Mouse (Mus musculus) kidney, adult 2 months (tissue): ENCODE data around the gene Olfr1183. TPM values are rescaled to one million over a fixed set of nuclear protein-coding genes. Genes with fewer than 3 reads are reported as not detected.

ENCODE experiments used
- DNase-seq: peaks from one replicate; pipeline ENCODE4 v3.0.0; 2021
- H3K27ac ChIP-seq: fragments of 200-500 bp; 2 replicates; pipeline ENCODE4 v1.5.1; 2012; ENCODE audit warnings: low read depth, low read length, control low read depth, inconsistent platforms; ENCODE audit not compliant: insufficient read depth
- H3K27me3 ChIP-seq: fragments of 200-500 bp; replicated peaks from 2 replicates; pipeline ENCODE4 v1.6.1; 2012; ENCODE audit warnings: mild to moderate bottlenecking, moderate library complexity, low read length, inconsistent platforms; ENCODE audit not compliant: control insufficient read depth, insufficient read depth
- H3K36me3 ChIP-seq: fragments of 200-500 bp; 2 replicates; pipeline ENCODE4 v1.6.1; 2012; ENCODE audit warnings: mild to moderate bottlenecking, moderate library complexity, low read length, inconsistent platforms; ENCODE audit not compliant: control insufficient read depth, insufficient read depth
- H3K4me1 ChIP-seq: fragments of 200-500 bp; 2 replicates; pipeline ENCODE4 v1.6.1; 2011; ENCODE audit warnings: low read length; ENCODE audit not compliant: control insufficient read depth, insufficient read depth
- H3K4me3 ChIP-seq: fragments of 200-500 bp; 2 replicates; pipeline ENCODE4 v1.5.1; 2011; ENCODE audit warnings: mild to moderate bottlenecking, low read depth, low read length, control low read depth; ENCODE audit not compliant: insufficient read depth
- CTCF ChIP-seq: fragments of 200-500 bp; conservative IDR thresholded peaks from 2 replicates; pipeline ENCODE4 v1.5.1; 2011; ENCODE audit warnings: low read depth, mild to moderate bottlenecking, control low read depth, low read length, moderate library complexity, mixed read lengths; ENCODE audit not compliant: insufficient read depth, insufficient read length
- POLR2A ChIP-seq: fragments of 200-500 bp; IDR thresholded peaks from one replicate; pipeline ENCODE4 v1.6.1; 2011; ENCODE audit warnings: low read depth, low read length, control low read depth
- WGBS: fragments of 180-500 bp; shearing (Covaris S2); methylation state at CpG from one replicate; pipeline ENCODE4 v1.1.7; 2018; 5-methylcytosine and 5-hydroxymethylcytosine counted together
- polyA plus RNA-seq: library from polyadenylated mRNA; depleted of rRNA; stranded (reverse); fragments of >200 nt; gene quantifications from 2 replicates; pipeline ENCODE4 v1.2.3, GENCODE M21; 2012; rRNA removed

Gene Olfr1183
- polyA plus RNA-seq, 1 experiment: not detected

DNA sequence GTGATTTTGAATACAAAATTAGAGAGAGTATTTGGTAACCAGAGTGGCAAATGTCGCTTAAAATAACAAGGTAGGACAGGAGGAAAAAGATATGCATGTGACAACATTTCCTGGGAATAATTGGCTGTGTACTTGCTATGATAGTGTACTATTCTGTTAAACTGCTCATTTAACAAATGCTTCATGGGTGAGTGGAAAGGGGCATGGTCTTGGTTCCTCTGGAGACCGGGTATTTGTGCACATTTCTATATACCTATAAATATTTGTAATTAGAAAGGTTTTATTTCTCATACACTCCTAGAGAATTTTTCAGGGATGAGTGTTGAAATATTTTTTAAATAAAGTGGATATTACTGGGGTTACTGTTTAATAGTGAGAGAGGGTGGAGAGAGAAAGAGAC lies 63.6 kb downstream of the Olfr1183 start, which contains the start of gene Olfr1186:
Olfr1186 (plus strand) TSS at position 301 of the 400 bp plus-strand sequence.
- no peak within 1 kb of the TSS for H3K4me3 ChIP-seq
- WGBS: 68% methylated on average over 2 of the region's 2 CpGs
- DNase-seq: no peak
- TF ChIP-seq CTCF (no peak), POLR2A (no peak)
- H3K4me1 ChIP-seq: no peaks in the 10 kb centered on the region
- H3K27me3 ChIP-seq: no peaks in the 10 kb centered on the region
- no peak within 1 kb of the TSS for H3K27ac ChIP-seq
- no peaks in the 10 kb centered on the region for H3K36me3 ChIP-seq

Other genes starting within 250 kb of the Olfr1183 start
- not detected in 2 replicates for gene Olfr1170, start 226.5 kb upstream of the Olfr1183 start, polyA plus RNA-seq
- not detected in 2 replicates for gene Olfr1173, start 175.0 kb upstream of the Olfr1183 start, polyA plus RNA-seq
- not detected in 2 replicates for gene Olfr1174-ps, start 139.7 kb upstream of the Olfr1183 start, polyA plus RNA-seq
- gene Olfr1175-ps, start 127.7 kb upstream of the Olfr1183 start, polyA plus RNA-seq: not detected in 2 replicates
- gene Olfr1176, start 118.1 kb upstream of the Olfr1183 start, polyA plus RNA-seq: not detected in 2 replicates
- not detected in 2 replicates for gene Olfr1177-ps, start 108.4 kb upstream of the Olfr1183 start, polyA plus RNA-seq
- gene Olfr1178, start 67.8 kb upstream of the Olfr1183 start, polyA plus RNA-seq: not detected in 2 replicates
- gene Olfr1179, start 48.4 kb upstream of the Olfr1183 start, polyA plus RNA-seq: not detected in 2 replicates
- gene Olfr1180, start 35.7 kb upstream of the Olfr1183 start, polyA plus RNA-seq: not detected in 2 replicates
- not detected in 2 replicates for gene Olfr1181, start 28.7 kb upstream of the Olfr1183 start, polyA plus RNA-seq
- gene Gm13757, start 5.7 kb upstream of the Olfr1183 start, polyA plus RNA-seq: not detected in 2 replicates
- not detected in 2 replicates for gene Olfr1184, start 28.7 kb downstream of the Olfr1183 start, polyA plus RNA-seq
- not detected in 2 replicates for gene Olfr1185-ps1, start 38.5 kb downstream of the Olfr1183 start, polyA plus RNA-seq
- not detected in 2 replicates for gene Olfr1186, start 63.7 kb downstream of the Olfr1183 start, polyA plus RNA-seq
- not detected in 2 replicates for gene Olfr1188, start 102.1 kb downstream of the Olfr1183 start, polyA plus RNA-seq
- gene Olfr1189, start 131.6 kb downstream of the Olfr1183 start, polyA plus RNA-seq: not detected in 2 replicates
- gene Olfr1191-ps1, start 185.7 kb downstream of the Olfr1183 start, polyA plus RNA-seq: not detected in 2 replicates
- not detected in 2 replicates for gene Olfr1192-ps1, start 193.6 kb downstream of the Olfr1183 start, polyA plus RNA-seq
- gene Olfr1193, start 220.8 kb downstream of the Olfr1183 start, polyA plus RNA-seq: not detected in 2 replicates
- not detected in 2 replicates for gene Olfr1195, start 234.3 kb downstream of the Olfr1183 start, polyA plus RNA-seq
- gene Olfr1196, start 249.7 kb downstream of the Olfr1183 start, polyA plus RNA-seq: not detected in 2 replicates